Mouse (Mus musculus): ENCODE measurements around the gene Pih1h3b. TPM values are rescaled to one million over a fixed set of nuclear protein-coding genes. Genes with fewer than 3 reads are reported as not detected.

The Pih1h3b gene
- polyA plus RNA-seq (2014; fragmentation: Illumina TruSeq; extraction: RNeasy Lipid Tissue Mini Kit (QIAGEN cat#74804); ENCODE audit: insufficient read depth, low read depth, low replicate concordance) = 1.0 TPM

GRCm38 (mm10) chrX:140062135-140062975, at the start of gene Pih1h3b, which contains the start of gene Nup62cl:
Pih1h3b (plus strand) TSS chrX:140062879.
Nup62cl (minus strand) TSS chrX:140062712.

Other genes with a start within 250 kb of the Pih1h3b start
- gene Morc4, start 191.2 kb upstream of the Pih1h3b start, polyA plus RNA-seq (2014; fragmentation: Illumina TruSeq; extraction: RNeasy Lipid Tissue Mini Kit (QIAGEN cat#74804); ENCODE audit: insufficient read depth, low read depth, low replicate concordance) = 2.7 TPM
- 1.6 TPM for gene Rbm41, start 64.3 kb upstream of the Pih1h3b start, polyA plus RNA-seq (2014; fragmentation: Illumina TruSeq; extraction: RNeasy Lipid Tissue Mini Kit (QIAGEN cat#74804); ENCODE audit: insufficient read depth, low read depth, low replicate concordance)
- gene Nup62cl, start 167 bp upstream of the Pih1h3b start, polyA plus RNA-seq (2014; fragmentation: Illumina TruSeq; extraction: RNeasy Lipid Tissue Mini Kit (QIAGEN cat#74804); ENCODE audit: insufficient read depth, low read depth, low replicate concordance) = 1.8 TPM

All from lung, adult 10 weeks (tissue).